Mouse (Mus musculus) brain, adult 2 months (tissue): ENCODE measurements around the gene Tedc1.
"Not testable (repeated sequence)": the region's sequence is repeated elsewhere in the genome, so short reads cannot be mapped to it uniquely, and the experiment has no call there.

Source experiments
- DNase-seq: peaks from one replicate; pipeline ENCODE4 v3.0.0; 2011; ENCODE audit warnings: low read depth, low spot score

Tedc1 gene

GRCm38 (mm10) chr12:113152991-113153525 lies 3.2 kb upstream of the Tedc1 start:
- DNase-seq = no peak

- no peak for DNase-seq
Measured at GRCm38 (mm10) chr12:113153971-113154370, 2.2 kb upstream of the Tedc1 start.

- no peak for DNase-seq
Measured at GRCm38 (mm10) chr12:113154747-113155075, 1.5 kb upstream of the Tedc1 start.

- DNase-seq = peak; percentile 49
Measured at GRCm38 (mm10) chr12:113155076-113155771, 997 bp upstream of the Tedc1 start.

- DNase-seq = no peak
Measured at GRCm38 (mm10) chr12:113156540-113156929, 314 bp downstream of the Tedc1 start.

GRCm38 (mm10) chr12:113157002-113157401 lies 781 bp downstream of the Tedc1 start:
- no peak for DNase-seq

GRCm38 (mm10) chr12:113157521-113157920 lies 1.3 kb downstream of the Tedc1 start:
- DNase-seq = no peak

GRCm38 (mm10) chr12:113157971-113158370 lies 1.8 kb downstream of the Tedc1 start:
- DNase-seq = no peak

- DNase-seq = peak; percentile 93
Measured at GRCm38 (mm10) chr12:113163561-113164006, 7.4 kb downstream of the Tedc1 start.

- no peak for DNase-seq
Measured at GRCm38 (mm10) chr12:113168031-113168536, 11.9 kb downstream of the Tedc1 start.

- DNase-seq = no peak
Measured at GRCm38 (mm10) chr12:113176960-113177725, 20.9 kb downstream of the Tedc1 start.

GRCm38 (mm10) chr12:113181020-113181419 lies 24.8 kb downstream of the Tedc1 start:
- no peak for DNase-seq

- peak; percentile 5 for DNase-seq
Measured at GRCm38 (mm10) chr12:113184945-113185344, 28.7 kb downstream of the Tedc1 start.

- DNase-seq = peak; percentile 63
Measured at GRCm38 (mm10) chr12:113185442-113186291, 29.4 kb downstream of the Tedc1 start, which contains the start of gene Tmem121. Gene Tmem121, plus strand, starts transcription at chr12:113185930.

- peak; percentile 20 for DNase-seq
Measured at GRCm38 (mm10) chr12:113186326-113187010, 30.2 kb downstream of the Tedc1 start.

- peak; percentile 36 for DNase-seq
Measured at GRCm38 (mm10) chr12:113187011-113187375, 30.8 kb downstream of the Tedc1 start.

- peak; percentile 95 for DNase-seq
Measured at GRCm38 (mm10) chr12:113187584-113188295, 31.5 kb downstream of the Tedc1 start.

- DNase-seq = peak; percentile 10
Measured at GRCm38 (mm10) chr12:113188349-113189055, 32.3 kb downstream of the Tedc1 start.

- DNase-seq = peak; percentile 38
Measured at GRCm38 (mm10) chr12:113193423-113193822, 37.2 kb downstream of the Tedc1 start.

GRCm38 (mm10) chr12:113199132-113199531 lies 42.9 kb downstream of the Tedc1 start:
- DNase-seq = not testable (repeated sequence)
